Mouse (Mus musculus): ENCODE measurements around the gene Rhox7a. TPM values are rescaled to one million over a fixed set of nuclear protein-coding genes. Genes with fewer than 3 reads are reported as not detected.
"Not testable (repeated sequence)": the region's sequence is repeated elsewhere in the genome, so short reads cannot be mapped to it uniquely, and the experiment has no call there.

The Rhox7a gene
- not detected in 2 replicates for polyA plus RNA-seq (2015; fragmentation: Nextera tagmentation; extraction: Ambion mirVana)

DNA sequence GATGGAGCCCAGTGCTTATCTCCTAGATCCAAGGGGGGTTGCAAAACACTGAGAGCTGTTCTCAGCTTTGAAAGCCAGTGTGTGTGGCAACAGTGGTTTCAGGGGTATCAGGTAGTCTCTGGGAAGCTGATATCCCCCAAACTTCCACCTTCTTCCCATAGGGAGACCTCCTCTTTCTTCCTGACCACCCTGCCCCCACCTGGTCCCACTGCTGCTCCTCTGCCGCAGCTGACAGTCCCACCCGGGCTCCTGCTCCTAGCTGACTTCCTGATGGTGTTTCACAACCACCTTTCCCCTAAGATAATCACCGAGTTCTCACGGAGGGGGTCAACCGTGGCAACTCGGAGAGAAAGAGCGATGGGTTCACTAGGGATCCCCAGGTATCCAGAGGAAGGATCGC is at the start of gene Rhox7a:
Gene Rhox7a, plus strand, starts transcription at position 301 of the 400 bp plus-strand sequence.
- DNase-seq (ENCODE audit: low spot score): not testable (repeated sequence)

DNA sequence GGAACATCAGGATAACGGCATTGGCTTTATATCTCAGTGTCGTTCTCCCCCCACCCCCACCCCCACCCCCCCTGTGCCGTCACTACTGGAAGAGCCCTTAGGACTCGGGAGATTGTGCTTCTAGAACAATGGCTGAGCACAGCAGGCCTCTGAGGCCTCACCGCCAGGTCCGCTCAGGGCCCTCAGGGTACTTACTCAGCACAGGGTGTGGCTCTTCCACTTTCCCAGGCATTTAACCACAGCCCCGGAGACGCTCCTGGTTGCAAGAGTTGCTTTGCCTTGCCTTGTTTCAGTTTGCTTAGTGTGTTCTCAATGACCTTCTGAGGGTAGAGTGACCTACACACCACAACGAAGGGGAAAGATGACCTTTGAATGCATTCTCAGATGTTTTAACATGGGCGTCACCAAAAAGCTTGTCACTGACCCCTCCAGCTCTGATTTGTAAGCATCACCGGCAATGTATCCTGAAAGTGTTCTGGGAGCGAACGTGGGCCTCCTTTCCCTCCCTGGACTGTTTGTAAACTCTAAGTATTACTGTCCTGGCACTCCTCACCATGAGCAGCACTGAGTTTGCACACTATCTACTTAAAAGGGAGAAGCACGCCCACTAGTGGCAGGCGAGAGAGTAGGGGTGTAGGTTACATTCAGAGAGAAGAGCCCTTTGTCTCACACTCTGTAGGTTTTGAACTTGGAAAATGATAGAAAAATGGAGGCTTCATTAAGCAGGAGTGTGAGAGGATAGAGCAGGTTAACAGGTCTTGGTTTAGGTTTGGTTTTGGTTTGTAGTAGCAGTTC is 24.0 kb upstream of the Rhox7a start:
- no peak for DNase-seq (ENCODE audit: low spot score)

DNA sequence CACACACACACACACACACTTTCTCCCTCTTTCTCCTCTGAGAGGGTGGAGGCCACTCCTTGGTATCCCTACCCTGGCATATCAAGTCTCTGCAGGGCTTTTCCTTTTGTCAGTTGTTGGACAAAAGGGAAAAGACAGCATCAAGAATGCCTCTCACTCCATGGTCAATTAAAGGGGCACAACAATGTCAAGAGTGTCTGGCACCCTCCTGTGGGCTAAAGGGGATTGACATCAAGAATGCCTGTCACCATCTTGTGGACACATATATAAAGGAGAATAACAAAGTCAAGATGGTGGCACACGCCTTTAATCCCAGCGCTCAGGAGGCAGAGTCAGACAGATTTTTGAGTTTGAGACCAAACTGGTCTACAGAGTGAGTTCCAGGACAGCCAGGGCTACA is 22.1 kb upstream of the Rhox7a start:
- DNase-seq (ENCODE audit: low spot score): no peak

DNA sequence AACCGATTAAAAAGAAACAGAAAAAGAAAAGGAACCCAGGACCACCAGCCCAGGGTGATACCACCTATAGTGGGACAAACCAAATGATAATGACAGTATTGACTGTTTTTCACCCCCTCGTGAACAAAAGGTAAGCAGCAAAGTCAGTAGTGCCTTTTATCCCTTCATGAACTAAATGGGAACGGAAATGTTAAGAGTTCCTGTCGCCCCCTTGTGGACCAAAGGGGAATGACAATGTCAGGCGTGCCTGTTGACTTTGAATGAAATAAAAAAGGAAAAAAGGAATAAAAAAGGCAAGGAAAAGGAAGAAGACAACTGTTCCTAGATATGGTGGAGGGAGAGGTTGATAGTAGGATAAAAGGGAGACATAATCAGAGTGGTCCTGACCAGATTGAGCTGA is 20.3 kb upstream of the Rhox7a start:
- DNase-seq (ENCODE audit: low spot score): no peak

DNA sequence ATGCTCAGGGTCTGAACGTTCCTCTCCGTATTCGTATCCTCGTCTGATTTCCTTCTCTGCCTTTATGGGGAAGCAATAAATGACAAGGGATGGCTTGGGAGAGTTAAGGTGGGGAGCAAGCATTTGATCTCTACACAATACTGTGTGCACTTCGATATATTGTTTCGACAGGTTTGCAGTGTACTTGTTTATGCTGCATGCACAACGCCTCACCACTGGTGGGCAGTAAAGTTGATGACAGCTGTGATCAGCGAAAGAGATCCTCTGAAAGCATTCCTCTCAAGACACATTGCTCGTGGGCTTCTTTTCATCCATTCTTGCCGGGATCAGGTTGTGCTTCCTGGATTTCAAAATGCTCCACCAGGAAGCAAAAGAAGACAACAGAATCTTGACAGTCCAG is 15.8 kb upstream of the Rhox7a start:
- DNase-seq (ENCODE audit: low spot score): no peak

DNA sequence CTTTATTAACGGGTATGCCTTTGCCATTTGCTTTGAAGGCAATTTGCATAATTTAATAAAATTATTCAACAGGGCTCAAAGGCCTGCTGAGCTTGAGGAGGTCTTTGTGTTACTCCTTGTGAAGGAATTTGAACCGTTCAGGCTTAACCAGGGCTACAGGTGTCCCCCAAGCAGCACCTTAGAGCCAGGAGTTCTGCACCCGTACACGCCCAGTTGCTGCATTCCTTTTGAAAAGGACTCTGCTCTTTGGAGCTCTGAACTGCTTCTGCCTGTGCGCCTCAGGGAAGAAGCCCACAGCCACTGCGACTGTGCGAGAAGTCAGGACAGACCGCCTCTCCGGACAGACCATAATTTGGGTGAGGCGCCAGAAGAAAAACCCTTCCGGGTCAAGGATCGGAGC is 4.9 kb upstream of the Rhox7a start, which contains the start of gene Rhox6:
Gene Rhox6, plus strand, starts transcription at position 301 of the 400 bp plus-strand sequence.
- DNase-seq (ENCODE audit: low spot score): not testable (repeated sequence)

DNA sequence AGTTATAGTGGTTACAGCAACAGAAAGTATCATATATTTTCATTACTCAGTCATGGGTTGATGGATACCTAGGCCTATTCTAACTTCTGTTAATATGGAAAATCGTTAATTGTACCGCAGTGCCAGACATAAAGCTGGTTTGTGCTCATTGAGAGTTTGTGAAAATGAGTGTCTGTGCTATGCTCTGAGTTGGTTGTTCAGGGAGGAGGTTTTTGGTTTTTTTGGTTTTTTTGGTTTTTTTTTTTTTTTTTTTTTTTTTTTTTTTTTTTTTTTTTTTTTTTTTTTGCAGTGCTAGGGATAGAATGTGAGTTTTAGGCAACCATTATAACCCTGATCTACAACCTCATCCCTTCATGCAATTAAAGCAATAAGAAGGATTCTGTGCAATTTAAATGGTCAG is 40.2 kb downstream of the Rhox7a start:
- DNase-seq (ENCODE audit: low spot score): no peak

DNA sequence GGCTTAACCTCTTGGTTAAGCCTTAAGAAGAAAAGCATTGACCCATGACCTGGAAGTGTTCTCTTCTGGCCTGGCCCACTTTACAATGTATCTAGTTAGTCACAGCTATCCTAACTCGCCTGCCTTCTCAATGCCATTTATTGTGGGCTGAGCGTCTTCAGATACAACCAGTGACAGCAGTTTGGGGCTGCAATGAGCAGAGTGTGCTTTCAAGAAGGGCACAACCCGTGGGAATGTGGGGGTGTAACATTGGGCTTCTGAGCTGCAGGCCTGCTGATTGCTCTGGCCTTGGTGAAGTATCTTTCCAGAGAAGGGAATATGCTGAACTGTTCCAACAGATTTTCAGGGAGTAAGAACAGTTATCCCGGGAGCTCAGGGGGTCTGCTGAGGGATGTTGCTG is 47.4 kb downstream of the Rhox7a start, which contains the start of gene Rhox8:
Gene Rhox8, minus strand, starts transcription at position 101 of the 400 bp plus-strand sequence.
- no peak for DNase-seq (ENCODE audit: low spot score)

Other genes starting within 250 kb of the Rhox7a start
- gene Rhox4f, start 224.0 kb upstream of the Rhox7a start, polyA plus RNA-seq (2015; fragmentation: Nextera tagmentation; extraction: Ambion mirVana): not detected in 2 replicates
- not detected in 2 replicates for gene Rhox3g, start 203.1 kb upstream of the Rhox7a start, polyA plus RNA-seq (2015; fragmentation: Nextera tagmentation; extraction: Ambion mirVana)
- gene Rhox2g, start 188.2 kb upstream of the Rhox7a start, polyA plus RNA-seq (2015; fragmentation: Nextera tagmentation; extraction: Ambion mirVana): not detected in 2 replicates
- not detected in 2 replicates for gene Rhox4g, start 180.4 kb upstream of the Rhox7a start, polyA plus RNA-seq (2015; fragmentation: Nextera tagmentation; extraction: Ambion mirVana)
- not detected in 2 replicates for gene Rhox3h, start 162.9 kb upstream of the Rhox7a start, polyA plus RNA-seq (2015; fragmentation: Nextera tagmentation; extraction: Ambion mirVana)
- not detected in 2 replicates for gene Rhox2h, start 158.4 kb upstream of the Rhox7a start, polyA plus RNA-seq (2015; fragmentation: Nextera tagmentation; extraction: Ambion mirVana)
- gene Rhox5, start 26.8 kb upstream of the Rhox7a start, polyA plus RNA-seq (2015; fragmentation: Nextera tagmentation; extraction: Ambion mirVana): 0.85 and 1.6 TPM in 2 replicates
- 0.17 TPM in 1 of 2 replicates, not detected in the other for gene Rhox6, start 4.8 kb upstream of the Rhox7a start, polyA plus RNA-seq (2015; fragmentation: Nextera tagmentation; extraction: Ambion mirVana)
- gene Rhox8, start 47.3 kb downstream of the Rhox7a start, polyA plus RNA-seq (2015; fragmentation: Nextera tagmentation; extraction: Ambion mirVana): not detected in 2 replicates
- not detected in 2 replicates for gene Rhox7b, start 65.5 kb downstream of the Rhox7a start, polyA plus RNA-seq (2015; fragmentation: Nextera tagmentation; extraction: Ambion mirVana)
- gene Rhox9, start 70.1 kb downstream of the Rhox7a start, polyA plus RNA-seq (2015; fragmentation: Nextera tagmentation; extraction: Ambion mirVana): 0.14 TPM in 1 of 2 replicates, not detected in the other
- gene Btg1-ps1, start 187.1 kb downstream of the Rhox7a start, polyA plus RNA-seq (2015; fragmentation: Nextera tagmentation; extraction: Ambion mirVana): not detected in 2 replicates
- gene Btg1-ps2, start 211.4 kb downstream of the Rhox7a start, polyA plus RNA-seq (2015; fragmentation: Nextera tagmentation; extraction: Ambion mirVana): not detected in 2 replicates
- not detected in 2 replicates for gene Rhox10, start 234.8 kb downstream of the Rhox7a start, polyA plus RNA-seq (2015; fragmentation: Nextera tagmentation; extraction: Ambion mirVana)

Measured in thymus, postnatal 0 days (tissue).